In the genomic region with DNA sequence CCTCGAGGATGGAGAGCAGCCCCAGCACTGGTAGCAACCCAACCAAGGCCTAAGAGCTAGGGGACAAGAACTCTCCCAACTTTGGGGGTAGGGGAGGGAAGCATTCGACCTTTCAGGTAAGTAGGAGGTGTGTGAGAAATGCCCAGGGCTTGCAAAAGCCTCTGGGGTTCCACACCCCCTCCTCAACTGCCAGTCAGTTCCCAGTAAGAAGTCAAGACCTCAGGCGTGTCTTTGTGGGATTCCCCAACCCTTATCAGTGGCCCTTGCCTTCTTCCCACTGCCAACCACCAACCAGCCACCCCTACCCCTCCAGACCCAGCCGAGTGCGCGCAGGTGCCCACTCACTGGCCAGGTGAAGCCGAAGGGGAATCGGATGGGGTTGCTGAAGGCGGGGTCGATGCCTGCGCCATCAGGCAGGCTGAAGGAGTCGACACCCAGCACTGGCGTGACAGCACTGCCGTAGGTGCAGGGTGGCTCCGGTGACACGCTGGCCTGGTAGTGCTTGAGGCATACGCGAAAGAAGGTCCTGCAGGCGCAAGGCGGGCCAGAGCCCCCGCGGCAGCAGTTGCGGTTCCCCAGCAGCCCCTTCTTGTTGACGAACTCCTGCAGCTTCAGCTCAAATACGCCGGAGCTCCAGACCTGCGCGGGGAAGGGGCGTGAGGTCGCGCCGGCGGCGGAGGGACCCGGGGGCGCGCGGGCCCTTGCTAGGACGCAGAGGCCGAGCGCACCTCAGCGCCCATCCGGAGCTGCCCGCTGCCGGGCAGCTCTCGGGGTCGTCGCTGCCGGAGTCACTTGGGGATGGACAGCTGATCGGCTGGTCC, we compare ENCODE assay signal across 7 mouse cellular contexts. TPM values are rescaled to one million over a fixed set of nuclear protein-coding genes. Genes with fewer than 3 reads are reported as not detected.
DNase-seq lines count a peak whose midpoint lies in the region; ATAC-seq and TF ChIP-seq lines count a peak whose summit lies in the region.

No protein-coding gene starts in this region.

- H3K4me3 ChIP-seq in spleen, adult 2 months (ENCODE audit: extremely low read depth, insufficient read depth, insufficient read length) = peak overlapping the region; percentile 61
- H3K4me3 ChIP-seq in forebrain, embryonic 13.5 days = peak overlapping the region; percentile 94
- H3K4me3 ChIP-seq in intestine, postnatal 0 days (ENCODE audit: low read depth, low read length) = peak overlapping the region; percentile 86
- peak overlapping the region; percentile 76 for H3K4me3 ChIP-seq in myocyte

- peak overlapping the region; percentile 89 for H3K4me2 ChIP-seq in forebrain, embryonic 13.5 days
- peak overlapping the region; percentile 79 for H3K4me2 ChIP-seq in intestine, postnatal 0 days (replicated peaks; ENCODE audit: low read depth)
- peak overlapping the region; percentile 94 for H3K4me2 ChIP-seq in myocyte (ENCODE audit: low read depth)

- no peaks in the 10 kb centered on the region for H3K9me3 ChIP-seq in forebrain, embryonic 13.5 days (replicated peaks)
- H3K9me3 ChIP-seq in intestine, postnatal 0 days (ENCODE audit: control insufficient read depth) = no peaks in the 10 kb centered on the region

- TF ChIP-seq POLR2A in spleen, adult 2 months (IDR thresholded peaks at IDR 0.05; ENCODE audit: low read depth, low read length) = no peak
- no peak for TF ChIP-seq POLR2A in myocyte (IDR thresholded peaks at IDR 0.05; ENCODE audit: insufficient read length, low read depth)

- no peak for ATAC-seq in forebrain, embryonic 13.5 days
- ATAC-seq in intestine, postnatal 0 days = no peak

- peak overlapping the region; percentile 97 for H3K9ac ChIP-seq in forebrain, embryonic 13.5 days
- H3K9ac ChIP-seq in intestine, postnatal 0 days (ENCODE audit: low read depth, low read length) = peak overlapping the region; percentile 85

- 4% methylated on average over 50 of the region's 50 CpGs for WGBS in spleen, adult 2 months
- under 1% methylated on average over 50 of the region's 50 CpGs for WGBS in forebrain, embryonic 13.5 days
- 4% methylated on average over 45 of the region's 50 CpGs for WGBS in intestine, postnatal 0 days

- peaks cover 21% of the 10 kb centered on the region for H3K27me3 ChIP-seq in spleen, adult 2 months (ENCODE audit: control insufficient read depth, insufficient read depth, low read length)
- no peaks in the 10 kb centered on the region for H3K27me3 ChIP-seq in forebrain, embryonic 13.5 days
- no peaks in the 10 kb centered on the region for H3K27me3 ChIP-seq in intestine, postnatal 0 days (replicated peaks; ENCODE audit: control insufficient read depth, insufficient read depth, low read length)
- no peaks in the 10 kb centered on the region for H3K27me3 ChIP-seq in myocyte (ENCODE audit: control insufficient read depth, insufficient read depth, insufficient read length)

- no peaks in the 10 kb centered on the region; the same call in 1 of the 2 replicates for H3K36me3 ChIP-seq in spleen, adult 2 months (ENCODE audit: control insufficient read depth, insufficient read depth, low read length)
- peaks cover 28% of the 10 kb centered on the region for H3K36me3 ChIP-seq in forebrain, embryonic 13.5 days (ENCODE audit: poor library complexity, severe bottlenecking)
- H3K36me3 ChIP-seq in intestine, postnatal 0 days (ENCODE audit: control insufficient read depth, insufficient read depth) = peaks cover 19% of the 10 kb centered on the region
- no peaks in the 10 kb centered on the region for H3K36me3 ChIP-seq in myocyte (ENCODE audit: control insufficient read depth, insufficient read depth)

- no peak for DNase-seq in spleen, adult 2 months (ENCODE audit: low read depth in 1 of 2, low spot score in 2 of 2)
- DNase-seq in spleen, adult 12 weeks (ENCODE audit: low spot score) = no peak
- DNase-seq in left cerebral cortex, adult 11 months (ENCODE audit: low spot score) = no peak
- no peak for DNase-seq in urinary bladder, postnatal 36 days (ENCODE audit: low spot score in 2 of 2)

- no peak for TF ChIP-seq CTCF in spleen, adult 2 months (IDR thresholded peaks at IDR 0.05; ENCODE audit: extremely low read depth, insufficient read depth, insufficient read length, insufficient replicate concordance)
- no peak for TF ChIP-seq CTCF in intestine, postnatal 0 days (IDR thresholded peaks at IDR 0.05; ENCODE audit: low read depth)

- peak overlapping the region; percentile 53 for H3ac ChIP-seq in myocyte (ENCODE audit: control insufficient read depth, insufficient read length)

- H3K27ac ChIP-seq in spleen, adult 2 months (ENCODE audit: insufficient read depth, low read length) = peak overlapping the region; percentile 45
- H3K27ac ChIP-seq in forebrain, embryonic 13.5 days = peak overlapping the region; percentile 98
- H3K27ac ChIP-seq in intestine, postnatal 0 days (ENCODE audit: low read depth, low read length) = peak overlapping the region; percentile 90

- H3K4me1 ChIP-seq in spleen, adult 2 months (ENCODE audit: control insufficient read depth, insufficient read depth, insufficient read length) = peaks cover 9% of the 10 kb centered on the region
- peaks cover 75% of the 10 kb centered on the region for H3K4me1 ChIP-seq in forebrain, embryonic 13.5 days
- H3K4me1 ChIP-seq in intestine, postnatal 0 days (replicated peaks; ENCODE audit: control insufficient read depth, insufficient read depth, low read length) = peaks cover 14% of the 10 kb centered on the region; the same call in 1 of the 2 replicates

- peaks cover 43% of the 10 kb centered on the region for H3K79me2 ChIP-seq in myocyte (ENCODE audit: control insufficient read depth, insufficient read depth)

TF ChIP-seq in myocyte, 11 proteins besides CTCF, POLR2A, EP300 and RAD21:
- TF ChIP-seq CEBPB (IDR thresholded peaks at IDR 0.05; ENCODE audit: insufficient read depth, poor library complexity, severe bottlenecking) = no peak
- no peak for TF ChIP-seq MYOD1 (IDR thresholded peaks at IDR 0.05; ENCODE audit: control insufficient read depth in 1 of 3, insufficient read length in 2 of 3, low read depth in 2 of 3)
- peak; percentile 6 for TF ChIP-seq POLR2AphosphoS2 (IDR thresholded peaks at IDR 0.05; ENCODE audit: insufficient read length, low read depth)
- TF ChIP-seq MYOG (IDR thresholded peaks at IDR 0.05; ENCODE audit: control insufficient read depth in 1 of 3, insufficient read depth in 1 of 3, insufficient read length in 2 of 3, low read depth in 2 of 3) = peak in 2 of 3 experiments; percentile 1 to 20

RNA-seq across cellular contexts. Expression of gene Dll1, which starts 2.1 kb away (rescaled TPM):
- polyA plus RNA-seq in spleen, adult 2 months (2012; rRNA removed) = 49.3 and 67.8 TPM in 2 replicates
- 57.4 and 65.5 TPM in 2 replicates for polyA plus RNA-seq in forebrain, embryonic 13.5 days (2015; fragmentation: Nextera tagmentation; extraction: Ambion mirVana)
- 18.5 and 20.0 TPM in 2 replicates for polyA plus RNA-seq in intestine, postnatal 0 days (2015; fragmentation: Nextera tagmentation; extraction: Ambion mirVana)
- 13.3 TPM for polyA plus RNA-seq in myocyte (2012; fragmentation: generic; extraction: Trizol)

RNA-seq across cellular contexts. Expression of gene Fam120b, which starts 21.5 kb away (rescaled TPM):
- polyA plus RNA-seq in spleen, adult 2 months (2012; rRNA removed) = 8.4 and 8.5 TPM in 2 replicates
- 37.1 and 42.2 TPM in 2 replicates for polyA plus RNA-seq in forebrain, embryonic 13.5 days (2015; fragmentation: Nextera tagmentation; extraction: Ambion mirVana)
- polyA plus RNA-seq in intestine, postnatal 0 days (2015; fragmentation: Nextera tagmentation; extraction: Ambion mirVana) = 11.5 and 13.6 TPM in 2 replicates
- 8.8 TPM for polyA plus RNA-seq in myocyte (2012; fragmentation: generic; extraction: Trizol)

Comparison
In these comparisons a context has a peak if more than half of its experiments do, and no peak if none do; other contexts are left out.
1. H3K27ac ChIP-seq: peak in every context shown above with its lines; median percentile 98 in forebrain, embryonic 13.5 days; 90 in intestine, postnatal 0 days; 45 in spleen, adult 2 months.